Mouse (Mus musculus) natural killer cell, adult 2 months (primary cell): ENCODE results near the gene Gm11492.

Experiments
- DNase-seq, 2 experiments: peaks; one replicate each; pipeline ENCODE4 v3.0.0; 2022; ENCODE audit warnings: low spot score in 2 of 2

Gene Gm11492

GRCm38 (mm10) chr11:87599395-87600089 is 33.1 kb downstream of the Gm11492 start:
- no peak for DNase-seq

- no peak for DNase-seq
Observed at GRCm38 (mm10) chr11:87600322-87600853, 33.9 kb downstream of the Gm11492 start.

- DNase-seq: no peak
Observed at GRCm38 (mm10) chr11:87602234-87602633, 35.8 kb downstream of the Gm11492 start.

GRCm38 (mm10) chr11:87603571-87603970 is 37.1 kb downstream of the Gm11492 start:
- no peak for DNase-seq

GRCm38 (mm10) chr11:87609264-87609663 is 42.8 kb downstream of the Gm11492 start:
- no peak for DNase-seq

GRCm38 (mm10) chr11:87611547-87611946 is 45.1 kb downstream of the Gm11492 start:
- DNase-seq: no peak

- no peak for DNase-seq
Observed at GRCm38 (mm10) chr11:87613972-87614371, 47.5 kb downstream of the Gm11492 start.

GRCm38 (mm10) chr11:87615551-87615950 is 49.1 kb downstream of the Gm11492 start:
- no peak for DNase-seq

GRCm38 (mm10) chr11:87615952-87616351 is 49.5 kb downstream of the Gm11492 start:
- DNase-seq: no peak

GRCm38 (mm10) chr11:87616790-87617474 is 50.5 kb downstream of the Gm11492 start, which contains the start of gene Hsf5:
TSS of gene Hsf5 (plus strand) at chr11:87617164.
- DNase-seq: no peak

- no peak for DNase-seq
Observed at GRCm38 (mm10) chr11:87617606-87618005, 51.2 kb downstream of the Gm11492 start.
